Mouse (Mus musculus): ENCODE results near the gene Pcsk4.

Gene Pcsk4

GRCm38 (mm10) chr10:80271870-80272585 lies 57.3 kb downstream of the Pcsk4 start:
- no peak for DNase-seq (ENCODE audit: low read depth in 2 of 2, low spot score in 2 of 2)
